Mouse (Mus musculus) C2C12 (cell line): ENCODE results near the gene Ankrd17.

Experiments
- CEBPB ChIP-seq: IDR thresholded peaks from one replicate; pipeline ENCODE4 v1.6.1; 2011; ENCODE audit warnings: low read depth, mild to moderate bottlenecking, control low read depth, moderate library complexity
- CTCF ChIP-seq: IDR thresholded peaks from one replicate; pipeline ENCODE4 v1.5.1; 2011; ENCODE audit not compliant: control insufficient read depth, insufficient read depth, insufficient read length
- MYOD1 ChIP-seq: IDR thresholded peaks from one replicate; pipeline ENCODE4 v1.6.1; 2011; ENCODE audit warnings: low read depth; ENCODE audit not compliant: control insufficient read depth, insufficient read length
- MYOG ChIP-seq: IDR thresholded peaks from one replicate; pipeline ENCODE4 v1.6.1; 2011; ENCODE audit not compliant: control insufficient read depth, insufficient read length; ENCODE audit errors: extremely low read depth
- USF1 ChIP-seq: IDR thresholded peaks from one replicate; pipeline ENCODE4 v1.6.1; 2011; ENCODE audit warnings: low read depth, mild to moderate bottlenecking, control low read depth, moderate library complexity

GRCm38 (mm10) chr5:90340847-90341246 lies 25.5 kb downstream of the Ankrd17 start:
- no peak for TF ChIP-seq CTCF
- no peak for TF ChIP-seq MYOG
- TF ChIP-seq USF1: no peak
- TF ChIP-seq MYOD1: no peak
- TF ChIP-seq CEBPB: no peak
